Mouse (Mus musculus) kidney, adult 8-10 months (tissue): ENCODE measurements around the gene Wdr17.
A peak's percentile ranks its signal among the peaks of the same experiment; 100 is the strongest.

Experiments used
- DNase-seq, 2 experiments: peaks; one replicate each; pipeline ENCODE4 v3.0.0; 2022

Gene Wdr17

GRCm38 (mm10) chr8:54886987-54887785 is at the start of gene Wdr17:
Gene Wdr17 (minus strand): TSS chr8:54887184.
- no peak for DNase-seq

GRCm38 (mm10) chr8:54932306-54932705 is 45.3 kb upstream of the Wdr17 start:
- no peak for DNase-seq

GRCm38 (mm10) chr8:54924936-54925335 is 38.0 kb upstream of the Wdr17 start:
- DNase-seq = peak; percentile 15 to 31

DNA sequence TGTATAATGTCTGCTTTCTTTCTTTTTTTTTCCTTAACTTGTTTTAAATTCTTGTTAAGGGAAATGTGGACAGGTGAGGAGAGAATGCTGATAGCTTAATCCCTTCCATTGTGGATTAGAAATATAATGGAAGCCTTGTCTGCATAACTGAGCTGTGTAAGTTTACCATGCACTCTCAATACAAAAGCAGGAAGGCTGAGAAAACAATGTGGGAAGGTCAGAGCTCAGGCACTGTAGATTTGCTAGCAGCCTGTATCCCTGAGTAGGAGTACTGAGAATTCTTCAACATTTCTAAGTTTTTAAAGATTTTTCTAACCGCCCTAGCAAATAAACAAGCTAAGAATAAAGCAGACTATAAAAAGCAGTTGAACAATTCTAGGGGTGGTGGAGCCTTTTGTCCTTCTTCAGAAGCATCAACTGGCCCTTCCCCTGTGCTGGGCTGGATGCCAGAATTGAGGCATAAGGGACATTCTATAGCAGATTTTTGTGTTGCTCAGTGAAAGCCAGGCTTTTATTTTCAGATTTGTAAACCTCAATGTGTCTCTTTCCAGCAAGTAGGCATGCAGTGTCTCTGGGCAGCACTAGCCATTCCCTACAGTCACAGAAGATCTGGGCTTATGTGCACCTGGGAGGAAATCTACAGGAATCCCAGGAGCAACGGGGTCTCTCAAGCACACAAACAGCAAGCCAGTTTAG is 35.3 kb upstream of the Wdr17 start:
- DNase-seq = no peak

DNA sequence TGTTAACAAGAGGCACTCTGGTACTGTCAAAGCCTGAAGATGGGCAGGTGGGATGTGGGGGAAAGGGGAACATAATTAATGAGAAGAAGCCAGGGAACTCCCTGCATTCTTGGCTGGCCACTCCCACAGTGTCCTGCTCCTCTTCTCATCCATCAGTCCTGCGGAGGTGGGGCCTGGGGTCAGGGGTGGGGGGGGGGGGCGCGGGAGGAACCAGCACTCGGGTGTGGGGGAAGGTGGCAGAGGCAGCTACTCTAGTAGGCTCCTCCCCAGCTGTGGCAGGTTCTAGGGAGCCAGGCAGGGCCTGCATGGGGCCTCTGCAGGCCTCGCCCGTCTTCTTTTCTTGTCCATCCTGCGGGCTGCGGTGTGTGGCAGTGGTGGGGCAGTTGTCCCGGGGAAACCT is 30.7 kb upstream of the Wdr17 start:
- no peak for DNase-seq

DNA sequence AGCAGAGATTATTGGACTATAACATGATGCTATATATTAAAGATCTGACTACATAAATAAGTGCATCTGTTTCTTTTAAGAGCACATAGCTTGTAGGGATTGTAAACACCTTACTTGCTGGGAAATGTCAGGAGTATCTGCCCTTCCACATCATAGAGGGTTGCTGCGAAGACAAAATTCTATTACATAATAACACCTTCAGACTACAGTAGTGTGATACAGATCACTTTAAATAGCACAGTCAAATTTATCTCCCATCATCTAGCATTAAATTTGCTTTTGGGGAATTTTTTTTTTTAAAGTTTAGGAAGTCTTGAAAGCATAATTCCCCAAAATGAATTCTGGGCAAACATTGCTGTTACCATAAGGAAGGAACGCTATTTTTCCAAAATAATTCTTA is 25.9 kb upstream of the Wdr17 start:
- no peak for DNase-seq

GRCm38 (mm10) chr8:54899444-54899843 is 12.5 kb upstream of the Wdr17 start:
- DNase-seq = no peak

DNA sequence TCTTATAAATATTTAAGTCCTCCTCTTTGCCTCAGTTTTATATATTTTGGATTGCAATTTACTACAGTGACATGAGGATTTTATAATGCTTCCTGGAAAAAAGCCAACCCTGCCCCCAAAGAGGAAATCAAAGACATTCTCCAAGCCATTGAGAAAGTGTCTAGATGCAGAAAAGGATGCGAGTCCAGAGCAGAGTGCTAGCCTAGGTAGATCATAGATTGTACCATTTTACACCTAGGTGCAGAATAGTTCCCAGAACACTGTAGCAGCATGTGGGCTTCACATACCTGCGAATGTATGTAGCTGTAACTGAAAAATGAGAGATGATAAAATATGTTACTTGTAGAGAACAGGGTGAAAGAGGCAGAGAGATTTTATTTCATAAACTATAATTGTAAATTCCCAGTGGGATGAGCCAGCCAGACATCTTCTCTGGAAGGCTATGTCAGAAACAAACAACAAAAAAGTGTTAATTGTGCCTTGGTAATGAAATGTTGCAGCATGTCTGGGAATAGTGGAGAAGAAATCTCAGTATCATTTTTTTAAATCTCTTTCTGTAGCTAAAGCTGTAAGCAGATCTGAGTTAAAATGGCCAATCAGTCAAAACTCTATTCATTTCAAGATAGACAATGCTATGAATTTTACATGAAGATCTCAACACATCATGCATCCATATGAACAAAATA is 7.8 kb upstream of the Wdr17 start:
- DNase-seq = no peak

DNA sequence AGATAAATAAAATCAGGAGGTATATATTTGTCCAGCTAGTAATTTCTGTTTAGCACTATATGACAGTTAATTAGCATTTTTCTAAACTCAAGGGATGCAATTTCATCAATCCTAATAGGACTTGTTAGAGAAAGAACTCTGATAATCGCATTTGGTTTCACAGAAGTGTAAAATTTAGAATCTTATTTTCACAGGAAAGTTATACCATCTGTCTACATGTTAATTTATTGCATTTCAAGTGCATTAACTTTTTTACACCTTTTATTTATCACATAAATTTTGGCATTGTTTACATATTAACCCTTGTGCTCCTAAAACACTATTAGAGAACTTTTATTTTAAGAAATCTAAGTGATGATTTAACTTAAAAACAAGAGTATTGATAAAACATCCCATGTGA is 7.2 kb upstream of the Wdr17 start:
- DNase-seq = no peak

DNA sequence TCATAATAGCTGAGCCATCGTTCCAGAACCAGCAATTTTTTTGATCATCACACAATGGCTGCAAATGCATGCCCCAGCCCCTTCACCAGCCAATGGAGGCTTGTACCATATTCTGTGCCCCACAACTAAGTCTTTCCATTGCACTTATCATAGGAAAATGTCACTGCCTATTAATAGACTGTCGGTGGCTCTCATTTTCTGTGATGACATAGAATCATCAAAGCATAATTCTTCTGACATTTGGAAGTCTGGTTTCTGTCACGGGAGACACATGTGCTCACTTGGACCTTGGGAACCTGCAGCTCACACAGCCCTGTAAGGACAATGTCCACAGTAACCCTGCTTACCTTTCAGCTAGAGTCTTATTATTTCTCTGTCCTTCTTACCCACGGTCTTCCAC is 424 bp downstream of the Wdr17 start:
- DNase-seq = peak in 1 of 2 experiments; percentile 5

DNA sequence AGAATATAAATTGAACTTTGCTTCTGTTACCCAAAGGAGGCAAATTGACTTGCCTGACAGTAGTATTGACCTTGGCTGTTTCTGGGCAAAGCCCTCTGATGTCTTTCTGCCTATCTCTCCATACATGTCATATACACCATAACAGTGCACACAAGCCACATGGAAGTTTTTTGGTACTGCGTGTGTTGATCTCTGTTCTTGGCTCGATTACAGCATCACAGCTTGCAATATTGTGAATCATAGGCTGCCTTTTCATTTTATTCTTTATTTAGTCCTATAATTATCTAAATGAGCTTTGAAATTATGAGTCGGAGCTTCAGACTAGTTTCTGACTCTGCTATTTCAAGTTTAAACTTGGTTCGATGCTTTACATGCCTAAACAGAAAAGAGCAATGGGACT is 10.5 kb downstream of the Wdr17 start:
- no peak for DNase-seq

GRCm38 (mm10) chr8:54864761-54865064 is 22.3 kb downstream of the Wdr17 start:
- no peak for DNase-seq

DNA sequence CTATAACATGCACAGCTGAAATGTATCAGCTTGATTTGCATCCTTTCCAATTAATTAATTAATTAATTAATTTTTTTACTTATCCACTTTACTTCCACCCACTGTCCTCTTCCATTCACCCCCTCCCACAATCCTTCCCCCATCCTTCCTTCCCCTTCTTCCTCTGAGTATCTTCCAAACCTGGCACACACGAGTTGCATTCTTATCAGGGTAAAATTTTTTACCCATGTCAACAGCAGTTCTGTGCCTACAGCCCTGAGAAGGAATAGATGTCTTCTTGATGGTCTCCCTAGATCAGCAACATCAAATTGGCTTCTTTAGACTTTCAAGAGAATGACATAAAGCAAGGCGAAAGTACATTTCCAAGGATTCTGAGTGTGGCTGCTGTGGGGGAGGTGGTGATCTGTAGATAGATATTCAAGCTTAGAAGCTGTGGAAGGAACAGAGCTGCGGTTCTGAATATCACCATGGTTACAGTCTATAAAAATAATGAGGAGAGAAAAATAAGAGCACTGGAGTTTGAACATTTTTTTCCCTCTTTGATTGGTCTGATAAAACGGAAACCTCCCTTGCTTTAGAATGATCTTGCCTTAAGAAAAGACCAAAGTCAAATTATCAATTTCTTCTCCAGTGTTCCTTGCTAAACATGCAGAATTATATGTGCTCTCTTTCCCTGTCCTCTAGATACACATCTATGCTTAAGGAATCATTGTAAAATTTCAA is 22.8 kb downstream of the Wdr17 start:
- DNase-seq = no peak

DNA sequence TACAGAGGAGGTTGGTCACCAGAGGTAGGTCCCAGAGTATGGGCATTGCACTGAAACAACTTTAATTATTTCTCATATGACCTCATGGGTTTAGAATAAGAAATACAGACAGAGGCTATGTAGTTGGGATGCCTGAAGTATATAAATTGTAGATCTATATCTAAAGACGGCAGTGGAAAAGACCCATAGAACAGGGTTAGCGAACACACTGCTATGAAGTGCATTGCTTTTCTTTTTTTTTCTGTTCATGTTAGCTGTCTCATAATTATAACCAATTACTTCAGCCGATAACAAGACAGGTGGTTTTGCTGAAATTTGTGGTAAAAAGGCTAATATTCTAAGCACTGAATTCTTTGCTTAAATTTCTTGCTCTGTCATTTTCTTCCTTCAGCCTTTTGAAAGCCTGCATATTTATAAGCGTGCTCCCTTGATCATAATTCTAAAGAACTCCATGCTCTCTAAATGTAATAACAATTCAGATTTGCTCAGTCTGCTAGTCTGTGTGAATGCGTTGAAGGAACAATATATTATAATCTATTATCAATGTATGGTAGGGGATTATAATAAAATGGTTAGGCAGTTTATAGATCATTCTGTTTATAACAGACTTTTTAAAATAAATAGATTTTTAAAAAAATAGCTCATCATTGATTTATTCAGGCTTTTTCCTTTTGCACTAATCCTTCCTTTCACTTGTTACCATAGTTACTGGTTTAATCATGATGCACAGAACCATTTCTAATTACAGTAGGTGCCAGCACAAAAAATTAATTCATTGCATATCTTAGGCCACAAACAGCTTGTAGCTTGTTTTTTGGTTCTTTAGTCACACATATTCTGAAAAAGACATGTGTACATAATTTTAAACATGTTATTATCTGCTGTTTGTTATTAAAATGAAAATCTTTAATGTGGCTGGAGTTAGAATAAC is 50.7 kb downstream of the Wdr17 start:
- no peak for DNase-seq

GRCm38 (mm10) chr8:54829794-54830426 is 57.1 kb downstream of the Wdr17 start:
- DNase-seq = peak in 1 of 2 experiments; percentile 5

GRCm38 (mm10) chr8:54827974-54828373 is 59.0 kb downstream of the Wdr17 start:
- no peak for DNase-seq

- DNase-seq = no peak
Observed at GRCm38 (mm10) chr8:54822956-54823355, 64.0 kb downstream of the Wdr17 start.

DNA sequence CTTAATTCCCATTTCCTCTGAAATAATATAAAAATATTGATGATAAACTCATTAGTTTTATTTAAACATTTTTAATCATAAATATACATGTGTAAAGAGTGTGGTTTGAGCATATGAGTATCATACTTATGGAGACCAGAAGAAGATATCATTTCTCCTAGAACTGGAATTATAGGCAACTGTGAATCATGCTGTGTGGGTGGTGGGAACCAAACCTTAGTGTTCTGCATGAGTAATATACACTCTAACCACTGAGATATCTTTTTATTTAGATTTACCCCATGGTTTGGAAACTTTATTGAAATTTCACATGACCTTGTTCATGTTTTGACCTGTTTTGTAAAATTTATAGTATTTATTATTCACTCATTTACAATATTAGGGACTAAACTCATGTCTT is 68.3 kb downstream of the Wdr17 start:
- DNase-seq = no peak

GRCm38 (mm10) chr8:54808217-54808616 is 78.8 kb downstream of the Wdr17 start:
- peak; percentile 3 to 5 for DNase-seq

DNA sequence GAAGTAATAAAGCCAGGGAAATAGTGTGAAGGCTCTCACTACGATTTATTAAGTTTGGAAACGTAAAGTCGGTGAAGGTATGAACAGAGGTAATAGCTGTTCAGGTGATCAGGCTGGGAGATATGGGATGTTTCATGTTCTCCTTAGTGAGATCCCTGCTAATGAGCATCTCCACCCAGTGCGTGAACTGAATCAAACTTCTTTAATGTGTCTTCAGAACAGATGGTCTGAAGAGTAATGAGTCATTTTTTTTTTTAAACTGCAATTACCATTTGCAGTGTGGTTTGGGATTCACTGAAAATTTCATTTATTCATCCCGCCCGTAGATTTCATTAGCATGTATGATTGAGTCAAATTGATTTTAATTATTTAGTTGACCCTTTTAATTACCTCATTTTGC is 80.8 kb downstream of the Wdr17 start:
- DNase-seq = no peak

DNA sequence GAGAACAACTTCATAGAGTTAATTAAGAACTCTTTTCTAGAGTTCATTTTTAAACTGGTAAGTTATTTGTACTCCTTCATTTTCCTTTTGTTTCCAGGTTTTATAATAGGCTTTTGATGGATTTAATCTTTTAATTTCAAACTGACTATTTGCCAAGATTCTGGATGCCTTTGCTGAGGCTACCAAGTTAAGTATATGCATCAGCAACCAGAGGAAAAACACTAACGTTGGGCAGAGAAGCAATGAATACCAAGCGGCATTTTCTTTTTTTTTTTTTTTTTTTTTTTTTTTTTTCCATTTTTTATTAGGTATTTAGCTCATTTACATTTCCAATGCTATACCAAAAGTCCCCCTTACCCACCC is 94.3 kb downstream of the Wdr17 start:
- DNase-seq = no peak
